8 mouse cellular contexts compared by ENCODE assay signal in genomic region chr6:128143390-128144020, GRCm38 (mm10). TPM values are rescaled to one million over a fixed set of nuclear protein-coding genes. Genes with fewer than 3 reads are reported as not detected.
DNase-seq lines count a peak whose midpoint lies in the region; ATAC-seq and TF ChIP-seq lines count a peak whose summit lies in the region.

Gene Tspan9 (minus strand): TSS chr6:128143594.

- TF ChIP-seq POLR2A in bone marrow, adult 2 months (IDR thresholded peaks at IDR 0.05; ENCODE audit: borderline replicate concordance, control insufficient read depth, low read depth, low read length), result no peak
- peak; percentile 60 for TF ChIP-seq POLR2A in embryonic fibroblast, embryonic 13.5 days (IDR thresholded peaks at IDR 0.05; ENCODE audit: low read depth, low read length)

- peak; percentile 88 for ATAC-seq in heart, embryonic 14.5 days (ENCODE audit: insufficient number of reproducible peaks, insufficient read depth, low FRiP score, low read depth)
- peak; percentile 83 for ATAC-seq in liver, embryonic 15.5 days (ENCODE audit: insufficient read depth)
- ATAC-seq in neural tube, embryonic 11.5 days (ENCODE audit: insufficient read depth, low FRiP score, low TSS enrichment), result peak; percentile 85

- DNase-seq in B cell, adult 2 months, result peak; percentile 23 to 36
- peak; percentile 91 for DNase-seq in kidney, postnatal 10 days
- peak; percentile 77 for DNase-seq in neural tube, embryonic 11.5 days (ENCODE audit: low spot score)
- DNase-seq in testis, postnatal 14 days (ENCODE audit: low spot score), result peak; percentile 58

- no peaks in the 10 kb centered on the region for H3K27me3 ChIP-seq in heart, embryonic 14.5 days (ENCODE audit: control insufficient read depth, insufficient read depth, low read length)
- H3K27me3 ChIP-seq in liver, embryonic 15.5 days, result peaks cover 32% of the 10 kb centered on the region
- H3K27me3 ChIP-seq in neural tube, embryonic 11.5 days (ENCODE audit: control insufficient read depth, insufficient read depth, low read length), result no peaks in the 10 kb centered on the region

- peak within 1 kb of the TSS; percentile 41 for H3K4me3 ChIP-seq in bone marrow, adult 2 months (replicated peaks; ENCODE audit: control insufficient read depth, low read depth, low read length)
- H3K4me3 ChIP-seq in embryonic fibroblast, embryonic 13.5 days (ENCODE audit: insufficient read depth, low read length), result peak within 1 kb of the TSS; percentile 86
- H3K4me3 ChIP-seq in heart, embryonic 14.5 days (ENCODE audit: control insufficient read depth in 1 of 2, insufficient read depth in 1 of 2, low read depth in 1 of 2, low read length in 2 of 2), result peak within 1 kb of the TSS; percentile 61 to 77
- peak within 1 kb of the TSS; percentile 58 for H3K4me3 ChIP-seq in liver, embryonic 15.5 days (replicated peaks)
- peak within 1 kb of the TSS; percentile 64 for H3K4me3 ChIP-seq in neural tube, embryonic 11.5 days (ENCODE audit: low read depth, low read length)

- H3K4me2 ChIP-seq in heart, embryonic 14.5 days (ENCODE audit: low read length), result peak within 1 kb of the TSS; percentile 79
- H3K4me2 ChIP-seq in liver, embryonic 15.5 days, result peak within 1 kb of the TSS; percentile 68
- H3K4me2 ChIP-seq in neural tube, embryonic 11.5 days (ENCODE audit: low read depth), result peak within 1 kb of the TSS; percentile 85

- peak within 1 kb of the TSS; percentile 95 for H3K9ac ChIP-seq in heart, embryonic 14.5 days (ENCODE audit: low read length)
- H3K9ac ChIP-seq in liver, embryonic 15.5 days, result peak within 1 kb of the TSS; percentile 45
- H3K9ac ChIP-seq in neural tube, embryonic 11.5 days (ENCODE audit: low read length), result peak within 1 kb of the TSS; percentile 69

- WGBS in bone marrow, adult 2 months, result under 1% methylated on average over 49 of the region's 56 CpGs
- WGBS in heart, embryonic 14.5 days, result 0% methylated on average over 49 of the region's 56 CpGs
- WGBS in liver, embryonic 15.5 days (ENCODE audit: insufficient replicate concordance), result 2% methylated on average over 52 of the region's 56 CpGs
- under 1% methylated on average over 29 of the region's 56 CpGs for WGBS in neural tube, embryonic 11.5 days

- TF ChIP-seq CTCF in bone marrow, adult 2 months (IDR thresholded peaks at IDR 0.05; ENCODE audit: control insufficient read depth, insufficient read depth, low read length), result no peak
- TF ChIP-seq CTCF in embryonic fibroblast, embryonic 13.5 days (IDR thresholded peaks at IDR 0.05; ENCODE audit: borderline replicate concordance, insufficient read depth, low read length), result no peak

- H3K9me3 ChIP-seq in heart, embryonic 14.5 days (ENCODE audit: control insufficient read depth, low read length), result no peaks in the 10 kb centered on the region
- no peaks in the 10 kb centered on the region for H3K9me3 ChIP-seq in liver, embryonic 15.5 days (replicated peaks)
- H3K9me3 ChIP-seq in neural tube, embryonic 11.5 days (ENCODE audit: control insufficient read depth, low read length), result no peaks in the 10 kb centered on the region

- no peak within 1 kb of the TSS for H3K27ac ChIP-seq in bone marrow, adult 2 months (ENCODE audit: control insufficient read depth, insufficient read depth, low read depth, low read length, poor library complexity)
- no peak within 1 kb of the TSS for H3K27ac ChIP-seq in embryonic fibroblast, embryonic 13.5 days (ENCODE audit: insufficient read depth, low read length)
- H3K27ac ChIP-seq in heart, embryonic 14.5 days (replicated peaks in 1 of 2; ENCODE audit: control insufficient read depth in 1 of 2, insufficient read depth in 1 of 2, low read depth in 2 of 2, low read length in 2 of 2), result peak within 1 kb of the TSS; percentile 63 to 93
- H3K27ac ChIP-seq in liver, embryonic 15.5 days (replicated peaks), result 0 out of 2 replicates have a peak within 1 kb of the TSS, but pooled peaks have one; percentile 41
- H3K27ac ChIP-seq in neural tube, embryonic 11.5 days (ENCODE audit: low read depth, low read length), result peak within 1 kb of the TSS; percentile 30; the same call in 1 of the 2 replicates

- H3K4me1 ChIP-seq in bone marrow, adult 2 months (ENCODE audit: control insufficient read depth, insufficient read depth, low read length), result no peaks in the 10 kb centered on the region
- H3K4me1 ChIP-seq in embryonic fibroblast, embryonic 13.5 days (ENCODE audit: control insufficient read depth, insufficient read depth, low read length), result no peaks in the 10 kb centered on the region; the same call in 1 of the 2 replicates
- H3K4me1 ChIP-seq in heart, embryonic 14.5 days (ENCODE audit: control insufficient read depth in 2 of 2, insufficient read depth in 2 of 2, low read length in 2 of 2), result peaks cover 8 to 27% of the 10 kb centered on the region in 2 experiments; a peak in 3 of 4 replicates
- H3K4me1 ChIP-seq in liver, embryonic 15.5 days (replicated peaks), result peaks cover 14% of the 10 kb centered on the region
- peaks cover 6% of the 10 kb centered on the region; the same call in 1 of the 2 replicates for H3K4me1 ChIP-seq in neural tube, embryonic 11.5 days (ENCODE audit: control insufficient read depth, insufficient read depth, low read length)

- peaks cover 7% of the 10 kb centered on the region; the same call in 1 of the 2 replicates for H3K36me3 ChIP-seq in heart, embryonic 14.5 days (ENCODE audit: control insufficient read depth, insufficient read depth, low read length)
- H3K36me3 ChIP-seq in liver, embryonic 15.5 days (replicated peaks), result no peaks in the 10 kb centered on the region
- no peaks in the 10 kb centered on the region for H3K36me3 ChIP-seq in neural tube, embryonic 11.5 days (ENCODE audit: control insufficient read depth, insufficient read depth, low read length)

RNA-seq across cellular contexts. Expression of gene Tspan9, which starts in this region (rescaled TPM):
- 4.0 and 10.2 TPM in 2 replicates for polyA plus RNA-seq in bone marrow, adult 2 months (2011; ENCODE audit: insufficient read depth, insufficient read length, low replicate concordance, missing spikeins)
- polyA plus RNA-seq in embryonic fibroblast, embryonic 13.5 days (2011; ENCODE audit: insufficient read length, low read depth, missing spikeins), result 72.2 and 113 TPM in 2 replicates
- 142 and 143 TPM in 2 replicates for polyA plus RNA-seq in heart, embryonic 14.5 days (2014; fragmentation: Nextera tagmentation; extraction: Ambion mirVana)
- polyA plus RNA-seq in liver, embryonic 15.5 days (2015; fragmentation: Nextera tagmentation; extraction: Ambion mirVana), result 22.9 and 23.6 TPM in 2 replicates
- polyA plus RNA-seq in neural tube, embryonic 11.5 days (2014; fragmentation: Nextera tagmentation; extraction: Ambion mirVana), result 64.5 and 66.0 TPM in 2 replicates

Comparison
In these comparisons a context has a peak if more than half of its experiments do, and no peak if none do; other contexts are left out.
1. DNase-seq: peak in every context shown above with its lines; median percentile 91 in kidney, postnatal 10 days; 77 in neural tube, embryonic 11.5 days; 58 in testis, postnatal 14 days; 30 in B cell, adult 2 months.
2. H3K27ac ChIP-seq: peak in heart, embryonic 14.5 days (2 of 2), liver, embryonic 15.5 days (single experiment) and neural tube, embryonic 11.5 days (single experiment); none in bone marrow, adult 2 months (single experiment) and embryonic fibroblast, embryonic 13.5 days (single experiment).
3. H3K9ac ChIP-seq: peak in every context shown above with its lines; median percentile 95 in heart, embryonic 14.5 days; 69 in neural tube, embryonic 11.5 days; 45 in liver, embryonic 15.5 days.
4. Peak in every context shown above with its lines, with median percentiles within 50 percentile points of each other: H3K4me3 ChIP-seq, ATAC-seq and H3K4me2 ChIP-seq.